Mouse (Mus musculus): ENCODE measurements around the gene Gm10272.
"Not testable (repeated sequence)": the region's sequence is repeated elsewhere in the genome, so short reads cannot be mapped to it uniquely, and the experiment has no call there.

- not testable (repeated sequence) for TF ChIP-seq POLR2A (IDR thresholded peaks at IDR 0.05; ENCODE audit: control insufficient read depth, extremely low read depth, insufficient read depth, low read length, poor library complexity); CTCF (IDR thresholded peaks at IDR 0.05; ENCODE audit: borderline replicate concordance, control insufficient read depth, extremely low read depth, insufficient read depth, low read length, poor library complexity)
These were observed 13.9 kb downstream of the Gm10272 start, which contains the start of gene Krtap12-1 for GRCm38 (mm10) chr10:77720299-77720698.

All from thymus, adult 2 months (tissue).